Mouse (Mus musculus): ENCODE measurements around the gene Mfsd11. TPM values are rescaled to one million over a fixed set of nuclear protein-coding genes. Genes with fewer than 3 reads are reported as not detected.

Mfsd11 gene
- total and polyA plus RNA-seq, 3 experiments = 25.4 to 25.7 TPM; not detected in 1

DNA sequence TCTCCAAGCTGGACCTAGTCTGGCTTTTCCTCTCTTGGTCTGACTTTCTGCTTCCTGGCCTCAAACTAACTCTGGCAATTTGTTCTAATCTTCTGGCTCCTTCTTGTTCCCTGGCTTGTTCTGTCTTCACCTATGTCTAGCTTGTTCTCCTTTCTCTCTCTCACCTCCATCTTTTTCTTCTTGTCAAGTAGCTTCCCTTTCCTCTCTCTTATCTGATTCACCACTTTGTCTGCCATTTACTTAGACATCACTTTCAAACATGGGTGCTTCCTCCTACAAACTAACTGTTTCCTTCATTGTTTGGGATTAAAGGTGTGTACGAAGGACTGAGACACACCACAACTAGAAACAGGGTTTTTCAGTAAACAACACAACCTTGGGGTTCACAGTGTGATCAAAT lies 17.3 kb upstream of the Mfsd11 start (continued):
- 0 out of 2 replicates have a peak, but pooled peaks have one; percentile 27 for TF ChIP-seq ZMIZ1 (IDR thresholded peaks at IDR 0.05; ENCODE audit: low read depth, low read length)

DNA sequence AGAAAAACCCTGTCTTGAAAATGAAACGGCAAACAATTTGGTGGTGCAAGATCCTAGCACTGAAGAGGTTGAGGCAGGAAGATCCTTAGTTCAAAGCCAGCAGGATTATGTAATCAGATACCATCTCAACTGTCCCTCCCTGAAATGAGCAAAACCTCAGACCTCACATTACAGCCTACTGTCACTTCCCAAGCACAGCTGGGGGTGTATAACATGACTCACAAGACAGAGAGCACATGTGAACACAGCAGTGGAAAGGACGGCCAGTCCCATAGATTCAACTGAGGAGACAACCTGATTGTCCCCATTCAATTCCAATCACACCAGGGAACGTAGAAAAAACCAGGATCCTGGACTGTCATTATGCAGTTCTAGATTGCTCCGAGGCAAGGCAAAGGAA lies 16.0 kb upstream of the Mfsd11 start:
- TF ChIP-seq USF1 (IDR thresholded peaks at IDR 0.05; ENCODE audit: low read depth, low read length) (no peak), POLR2A (IDR thresholded peaks at IDR 0.05; ENCODE audit: control insufficient read depth in 1 of 2, insufficient read depth in 1 of 2, low read depth in 1 of 2, low read length in 2 of 2, poor library complexity in 1 of 2) (no peak), SIN3A (IDR thresholded peaks at IDR 0.05; ENCODE audit: low read length) (no peak), MXI1 (IDR thresholded peaks at IDR 0.05; ENCODE audit: low read depth, low read length) (no peak), ETS1 (IDR thresholded peaks at IDR 0.05; ENCODE audit: low read depth, low read length) (peak; percentile 68), GATA1 (IDR thresholded peaks at IDR 0.05; ENCODE audit: low read depth, low read length) (peak; percentile 23; the same call in 1 of the 2 replicates), EP300 (IDR thresholded peaks at IDR 0.05; ENCODE audit: low read depth in 1 of 2, low read length in 2 of 2) (no peak)
- Histone ChIP-seq H3K9me3 (replicated peaks; ENCODE audit: insufficient read depth, low read length) (no peaks in the 10 kb centered on the region), H3K27me3 (ENCODE audit: control insufficient read depth in 1 of 2, insufficient read depth in 2 of 2, low read length in 2 of 2) (no peaks in the 10 kb centered on the region), H3K9ac (ENCODE audit: control insufficient read depth, low read depth, low read length, poor library complexity, severe bottlenecking) (no peak overlapping the region), H3K36me3 (ENCODE audit: control insufficient read depth in 1 of 2, insufficient read depth in 2 of 2, low read length in 2 of 2) (peaks cover 30 to 31% of the 10 kb centered on the region in 2 experiments), H3K4me1 (ENCODE audit: control insufficient read depth in 1 of 2, insufficient read depth in 2 of 2, low read length in 2 of 2) (peaks cover 5 to 35% of the 10 kb centered on the region in 2 experiments), H3K4me3 (ENCODE audit: control insufficient read depth in 1 of 2, insufficient read depth in 1 of 2, low read depth in 2 of 2, low read length in 2 of 2) (no peak overlapping the region), H3K27ac (ENCODE audit: control insufficient read depth, low read depth, low read length) (0 out of 2 replicates have a peak overlapping the region, but pooled peaks have one; percentile 3), H3K79me2 (ENCODE audit: control insufficient read depth, insufficient read depth, low read length, poor library complexity) (peaks cover 26% of the 10 kb centered on the region)
- DNase-seq (ENCODE audit: low read depth, low spot score) = peak; percentile 68

GRCm38 (mm10) chr11:116837441-116837840 lies 14.8 kb upstream of the Mfsd11 start:
- H3K36me3 ChIP-seq (ENCODE audit: control insufficient read depth in 1 of 2, insufficient read depth in 2 of 2, low read length in 2 of 2) = peaks cover 35 to 37% of the 10 kb centered on the region in 2 experiments
- H3K9me3 ChIP-seq (replicated peaks; ENCODE audit: insufficient read depth, low read length) = no peaks in the 10 kb centered on the region
- no peak for TF ChIP-seq USF1 (IDR thresholded peaks at IDR 0.05; ENCODE audit: low read depth, low read length)
- peak; percentile 11 to 50 (median 16); a peak in 4 of 6 replicates for TF ChIP-seq CTCF (IDR thresholded peaks at IDR 0.05 in 2 of 3, conservative IDR thresholded peaks at IDR 0.05 in 1 of 3; ENCODE audit: control insufficient read depth in 1 of 3, insufficient read depth in 1 of 3, low read depth in 2 of 3, low read length in 3 of 3, poor library complexity in 1 of 3, severe bottlenecking in 1 of 3)
- no peak for TF ChIP-seq NRF1 (IDR thresholded peaks at IDR 0.05; ENCODE audit: insufficient read depth, low read depth, low read length, poor library complexity, severe bottlenecking)
- no peak for TF ChIP-seq POLR2AphosphoS5 (IDR thresholded peaks at IDR 0.05; ENCODE audit: borderline replicate concordance, low read depth, low read length)
- peaks cover 37% of the 10 kb centered on the region for H3K79me2 ChIP-seq (ENCODE audit: control insufficient read depth, insufficient read depth, low read length, poor library complexity)
- no peak overlapping the region for H3K4me3 ChIP-seq (ENCODE audit: control insufficient read depth in 1 of 2, insufficient read depth in 1 of 2, low read depth in 2 of 2, low read length in 2 of 2)
- no peak overlapping the region for H3K27ac ChIP-seq (ENCODE audit: control insufficient read depth, low read depth, low read length)
- H3K4me1 ChIP-seq (ENCODE audit: control insufficient read depth in 1 of 2, insufficient read depth in 2 of 2, low read length in 2 of 2) = peaks cover 8 to 38% of the 10 kb centered on the region in 2 experiments
- no peak for DNase-seq (ENCODE audit: low read depth, low spot score)
- H3K27me3 ChIP-seq (ENCODE audit: control insufficient read depth in 1 of 2, insufficient read depth in 2 of 2, low read length in 2 of 2) = no peaks in the 10 kb centered on the region
- no peak overlapping the region for H3K9ac ChIP-seq (ENCODE audit: control insufficient read depth, low read depth, low read length, poor library complexity, severe bottlenecking)

DNA sequence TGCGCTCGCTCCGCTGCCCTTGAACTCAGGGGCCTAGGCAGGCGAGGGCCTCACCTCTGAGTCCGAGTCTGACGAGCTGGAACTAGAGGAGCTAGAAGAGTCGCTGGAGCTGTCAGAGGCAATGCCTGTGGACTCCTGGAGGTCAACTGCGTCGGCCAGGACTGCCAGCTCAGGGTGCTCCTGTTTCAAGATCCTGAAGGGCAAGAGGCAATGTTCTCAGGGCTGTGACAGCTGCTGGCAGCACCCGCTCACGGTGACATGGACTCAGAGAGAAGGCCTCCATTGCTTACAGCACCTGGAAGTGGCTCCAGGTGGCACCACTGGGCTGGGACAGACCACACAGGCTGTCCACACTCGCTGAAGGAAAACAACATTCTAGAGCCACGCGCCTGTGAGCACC lies 13.3 kb upstream of the Mfsd11 start:
- TF ChIP-seq USF2 (IDR thresholded peaks at IDR 0.05; ENCODE audit: borderline replicate concordance in 1 of 2, insufficient read depth in 1 of 2, low read depth in 1 of 2, low read length in 2 of 2) = no peak
- no peak for TF ChIP-seq ELF1 (IDR thresholded peaks at IDR 0.05; ENCODE audit: low read depth, low read length)
- no peak for TF ChIP-seq MAFK (IDR thresholded peaks at IDR 0.05; ENCODE audit: borderline replicate concordance, low read depth, low read length)
- TF ChIP-seq GABPA (IDR thresholded peaks at IDR 0.05; ENCODE audit: low read depth, low read length) = no peak
- no peak for TF ChIP-seq TBP (IDR thresholded peaks at IDR 0.05; ENCODE audit: low read depth, low read length)
- no peak for TF ChIP-seq MYB (IDR thresholded peaks at IDR 0.05; ENCODE audit: low read depth, low read length)
- no peak for TF ChIP-seq BHLHE40 (IDR thresholded peaks at IDR 0.05; ENCODE audit: borderline replicate concordance, low read depth, low read length)
- TF ChIP-seq MAZ (IDR thresholded peaks at IDR 0.05; ENCODE audit: low read depth, low read length) = no peak
- no peak for TF ChIP-seq NRF1 (IDR thresholded peaks at IDR 0.05; ENCODE audit: insufficient read depth, low read depth, low read length, poor library complexity, severe bottlenecking)
- TF ChIP-seq KAT2A (conservative IDR thresholded peaks at IDR 0.05; ENCODE audit: low read depth, low read length) = no peak
- TF ChIP-seq RAD21 (IDR thresholded peaks at IDR 0.05; ENCODE audit: low read depth, low read length) = no peak
- TF ChIP-seq ZC3H11A (IDR thresholded peaks at IDR 0.05; ENCODE audit: low read depth, low read length) = no peak
- Histone ChIP-seq H3K4me3 (ENCODE audit: control insufficient read depth in 1 of 2, insufficient read depth in 1 of 2, low read depth in 2 of 2, low read length in 2 of 2) (no peak overlapping the region), H3K36me3 (ENCODE audit: control insufficient read depth in 1 of 2, insufficient read depth in 2 of 2, low read length in 2 of 2) (peaks cover 35 to 37% of the 10 kb centered on the region in 2 experiments), H3K4me1 (ENCODE audit: control insufficient read depth in 1 of 2, insufficient read depth in 2 of 2, low read length in 2 of 2) (peaks cover 8 to 38% of the 10 kb centered on the region in 2 experiments), H3K27me3 (ENCODE audit: control insufficient read depth in 1 of 2, insufficient read depth in 2 of 2, low read length in 2 of 2) (no peaks in the 10 kb centered on the region), H3K9me3 (replicated peaks; ENCODE audit: insufficient read depth, low read length) (no peaks in the 10 kb centered on the region), H3K79me2 (ENCODE audit: control insufficient read depth, insufficient read depth, low read length, poor library complexity) (peaks cover 50% of the 10 kb centered on the region), H3K27ac (ENCODE audit: control insufficient read depth, low read depth, low read length) (no peak overlapping the region), H3K9ac (ENCODE audit: control insufficient read depth, low read depth, low read length, poor library complexity, severe bottlenecking) (no peak overlapping the region)
- DNase-seq (ENCODE audit: low read depth, low spot score) = no peak
